Mouse (Mus musculus) lung, postnatal 0 days (tissue): ENCODE results near the gene Gm20765.

ENCODE experiments used
- CTCF ChIP-seq: IDR thresholded peaks from 2 replicates; pipeline ENCODE4 v1.5.1; 2016; ENCODE audit warnings: antibody characterized with exemption, mild to moderate bottlenecking
- EP300 ChIP-seq: IDR thresholded peaks from 2 replicates; pipeline ENCODE4 v1.6.1; 2016; ENCODE audit warnings: antibody characterized with exemption, mild to moderate bottlenecking, control low read depth

GRCm38 (mm10) chr10:104214527-104214926 is 29.2 kb downstream of the Gm20765 start:
- no peak for TF ChIP-seq CTCF
- TF ChIP-seq EP300, result no peak
